In the genomic region with DNA sequence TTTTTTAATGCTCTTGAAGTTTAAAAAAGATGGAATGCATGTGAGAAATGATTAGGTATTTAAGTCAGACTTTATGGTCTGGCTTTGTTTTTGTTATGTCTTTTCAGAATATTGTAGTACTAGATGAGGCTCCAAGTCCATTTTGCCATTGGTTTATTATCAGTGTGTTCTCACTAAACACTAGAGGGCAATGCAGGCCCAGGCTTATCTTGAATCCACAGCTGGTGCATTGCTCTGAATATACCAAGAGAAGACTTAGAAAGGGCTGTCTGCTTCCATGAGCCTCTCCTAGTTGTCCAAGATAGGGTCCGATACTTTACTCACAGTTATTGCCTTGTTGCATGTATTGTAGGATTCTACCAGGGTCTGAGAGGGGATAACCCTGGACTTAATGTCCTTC, we compare ENCODE assay signal across 10 mouse cellular contexts.
A peak's percentile ranks its signal among the peaks of the same experiment; 100 is the strongest.
DNase-seq lines count a peak whose midpoint lies in the region; TF ChIP-seq lines count a peak whose summit lies in the region.
"Had no signal": no experiment of that assay in that cellular context is flagged by ENCODE, and none has a peak within 500 bp of the region (broad histone marks: within the 10 kb centered on the region; RNA-seq: fewer than 3 reads in every experiment).

No protein-coding gene starts in this region.

- peak; percentile 65 for TF ChIP-seq CTCF in left cerebral cortex, adult 2 months (IDR thresholded peaks at IDR 0.05)

- DNase-seq in heart, postnatal 10 days = peak; percentile 7 to 14
- DNase-seq in heart, adult 11 months = no peak
- peak; percentile 34 for DNase-seq in thymus, postnatal 0 days (ENCODE audit: low spot score)
- DNase-seq in thymus, adult 18-20 months = no peak
- peak; percentile 20 to 32 for DNase-seq in left cerebral cortex, adult 2 months (ENCODE audit: extremely low spot score in 1 of 2, low spot score in 2 of 2)
- no peak for DNase-seq in spleen, postnatal 4 days (ENCODE audit: low spot score in 2 of 2)
- no peak for DNase-seq in gastrocnemius, postnatal 10 days
- no peak for DNase-seq in adrenal gland, adult 2 months

- no peak overlapping the region for H3K27ac ChIP-seq in left cerebral cortex, adult 2 months
- H3K27ac ChIP-seq: heart, embryonic 13.5 days; midbrain, embryonic 13.5 days had no signal

- intact Hi-C loops in heart, postnatal 10 days (cut with DNase I) = no loop called here
- intact Hi-C loops in left cerebral cortex, adult 2 months (cut with DNase I) = no loop called here

- H3K4me3 ChIP-seq in left cerebral cortex, adult 2 months = no peak overlapping the region
- H3K4me3 ChIP-seq: heart, embryonic 13.5 days; midbrain, embryonic 13.5 days had no signal

Comparison
In these comparisons a context has a peak if more than half of its experiments do, and no peak if none do; other contexts are left out.
1. DNase-seq: peak in heart, postnatal 10 days (2 of 2), thymus, postnatal 0 days (single experiment) and left cerebral cortex, adult 2 months (2 of 2); none in heart, adult 11 months (single experiment), thymus, adult 18-20 months (0 of 2), spleen, postnatal 4 days (0 of 2), gastrocnemius, postnatal 10 days (single experiment) and adrenal gland, adult 2 months (single experiment).